ENCODE assay signal across 7 mouse cellular contexts in the genomic region with DNA sequence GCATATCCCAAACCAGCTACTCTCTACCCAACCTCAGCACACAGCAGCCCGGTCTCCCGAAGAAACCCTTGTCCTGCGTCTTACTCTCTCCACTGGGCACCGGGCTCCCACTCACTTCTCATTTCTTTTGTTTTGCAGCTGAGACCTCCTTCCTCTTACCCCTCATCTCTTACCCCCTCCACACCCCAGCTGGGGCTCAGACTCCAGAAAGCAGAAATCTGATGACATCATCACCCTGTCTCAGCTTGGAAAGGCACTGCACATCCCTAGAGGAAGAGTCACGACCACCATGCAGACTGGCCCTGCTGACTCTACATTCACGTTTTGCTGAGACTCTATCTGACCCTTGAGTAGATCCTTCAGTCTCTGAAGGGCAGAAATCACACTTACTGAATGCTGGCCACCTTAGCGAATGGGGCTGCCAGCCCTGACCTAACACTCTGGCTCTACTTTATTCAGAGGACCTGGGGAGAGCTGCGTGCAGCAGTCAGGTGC. TPM values are rescaled to one million over a fixed set of nuclear protein-coding genes. Genes with fewer than 3 reads are reported as not detected.
DNase-seq lines count a peak whose midpoint lies in the region; ATAC-seq and TF ChIP-seq lines count a peak whose summit lies in the region.

No protein-coding gene starts in this region.

- peak overlapping the region; percentile 86 for H3K4me3 ChIP-seq in testis, adult 2 months (ENCODE audit: control insufficient read depth, low read depth, low read length)
- H3K4me3 ChIP-seq in embryonic facial prominence, embryonic 15.5 days (replicated peaks): peak overlapping the region; percentile 63
- peak overlapping the region; percentile 57 for H3K4me3 ChIP-seq in limb, embryonic 12.5 days (replicated peaks)
- H3K4me3 ChIP-seq in neural tube, embryonic 14.5 days (ENCODE audit: low read depth, low read length): peak overlapping the region; percentile 54

- 44% methylated on average over 8 of the region's 8 CpGs for WGBS in embryonic facial prominence, embryonic 15.5 days
- 44% methylated on average over 8 of the region's 8 CpGs for WGBS in limb, embryonic 12.5 days
- WGBS in neural tube, embryonic 14.5 days: 34% methylated on average over 8 of the region's 8 CpGs

- no peak for ATAC-seq in embryonic facial prominence, embryonic 15.5 days (ENCODE audit: insufficient number of reproducible peaks, low FRiP score, low TSS enrichment, low read depth)
- 0 out of 2 replicates have a peak, but pooled peaks have one; percentile 12 for ATAC-seq in limb, embryonic 12.5 days (ENCODE audit: insufficient number of reproducible peaks, insufficient read depth, low FRiP score, low TSS enrichment, low read depth)
- peak; percentile 31; the same call in 1 of the 2 replicates for ATAC-seq in neural tube, embryonic 14.5 days (ENCODE audit: low read depth)

- no peak for TF ChIP-seq POLR2A in testis, adult 2 months (IDR thresholded peaks at IDR 0.05; ENCODE audit: control insufficient read depth, low read depth, low read length)

- H3K9me3 ChIP-seq in embryonic facial prominence, embryonic 15.5 days (replicated peaks): no peaks in the 10 kb centered on the region
- no peaks in the 10 kb centered on the region for H3K9me3 ChIP-seq in limb, embryonic 12.5 days
- H3K9me3 ChIP-seq in neural tube, embryonic 14.5 days (ENCODE audit: control insufficient read depth, low read length): no peaks in the 10 kb centered on the region

- no peak for DNase-seq in testis, postnatal 10 days (ENCODE audit: low spot score)
- DNase-seq in cerebellum, postnatal 4 days (ENCODE audit: low spot score in 2 of 2): no peak
- no peak for DNase-seq in spleen, adult 18-20 months

- peak overlapping the region; percentile 78 for H3K4me2 ChIP-seq in embryonic facial prominence, embryonic 15.5 days (replicated peaks)
- peak overlapping the region; percentile 73 for H3K4me2 ChIP-seq in limb, embryonic 12.5 days
- H3K4me2 ChIP-seq in neural tube, embryonic 14.5 days (ENCODE audit: low read depth, low read length): peak overlapping the region; percentile 78

- peaks cover 15% of the 10 kb centered on the region for H3K4me1 ChIP-seq in testis, adult 2 months (ENCODE audit: control insufficient read depth, insufficient read depth, low read length)
- H3K4me1 ChIP-seq in embryonic facial prominence, embryonic 15.5 days: peaks cover 57% of the 10 kb centered on the region
- peaks cover 49% of the 10 kb centered on the region for H3K4me1 ChIP-seq in limb, embryonic 12.5 days (replicated peaks)
- peaks cover 18% of the 10 kb centered on the region; the same call in 1 of the 2 replicates for H3K4me1 ChIP-seq in neural tube, embryonic 14.5 days (ENCODE audit: control insufficient read depth, insufficient read depth, low read length)

- H3K27me3 ChIP-seq in testis, adult 2 months (ENCODE audit: control insufficient read depth, insufficient read depth, low read length): no peaks in the 10 kb centered on the region
- no peaks in the 10 kb centered on the region for H3K27me3 ChIP-seq in embryonic facial prominence, embryonic 15.5 days
- no peaks in the 10 kb centered on the region; the same call in none of the 2 replicates for H3K27me3 ChIP-seq in limb, embryonic 12.5 days
- no peaks in the 10 kb centered on the region for H3K27me3 ChIP-seq in neural tube, embryonic 14.5 days (ENCODE audit: control insufficient read depth, insufficient read depth, low read length)

- no peak for TF ChIP-seq CTCF in testis, adult 2 months (IDR thresholded peaks at IDR 0.05; ENCODE audit: control insufficient read depth, insufficient read depth, insufficient replicate concordance, low read depth, low read length)

- peak overlapping the region; percentile 12 for H3K27ac ChIP-seq in testis, adult 2 months (ENCODE audit: control insufficient read depth, insufficient read depth, low read depth, low read length)
- H3K27ac ChIP-seq in embryonic facial prominence, embryonic 15.5 days (replicated peaks): peak overlapping the region; percentile 94
- H3K27ac ChIP-seq in limb, embryonic 12.5 days: peak overlapping the region; percentile 85
- peak overlapping the region; percentile 90 for H3K27ac ChIP-seq in neural tube, embryonic 14.5 days (ENCODE audit: low read depth, low read length)

- H3K9ac ChIP-seq in embryonic facial prominence, embryonic 15.5 days: peak overlapping the region; percentile 52
- peak overlapping the region; percentile 68 for H3K9ac ChIP-seq in limb, embryonic 12.5 days (replicated peaks)
- H3K9ac ChIP-seq in neural tube, embryonic 14.5 days (replicated peaks; ENCODE audit: low read depth, low read length): peak overlapping the region; percentile 74

- H3K36me3 ChIP-seq in testis, adult 2 months (ENCODE audit: control insufficient read depth, insufficient read depth, low read length): no peaks in the 10 kb centered on the region; the same call in 1 of the 2 replicates
- H3K36me3 ChIP-seq in embryonic facial prominence, embryonic 15.5 days: peaks cover 38% of the 10 kb centered on the region
- peaks cover 48% of the 10 kb centered on the region for H3K36me3 ChIP-seq in limb, embryonic 12.5 days
- H3K36me3 ChIP-seq in neural tube, embryonic 14.5 days (ENCODE audit: control insufficient read depth, insufficient read depth, low read length): peaks cover 23% of the 10 kb centered on the region; the same call in 1 of the 2 replicates

RNA-seq across cellular contexts. Expression of a gene that starts 0.9 kb away (rescaled TPM):
- 0.57 and 0.63 TPM in 2 replicates for polyA plus RNA-seq in testis, adult 2 months (2012; rRNA removed)
- polyA plus RNA-seq in embryonic facial prominence, embryonic 15.5 days (2015; fragmentation: Nextera tagmentation; extraction: Ambion mirVana): 5.2 and 6.1 TPM in 2 replicates
- 2.1 and 3.0 TPM in 2 replicates for polyA plus RNA-seq in limb, embryonic 12.5 days (2016; fragmentation: Nextera tagmentation; extraction: Ambion mirVana)
- 3.1 TPM in 2 replicates for polyA plus RNA-seq in neural tube, embryonic 14.5 days (2014; fragmentation: Nextera tagmentation; extraction: Ambion mirVana)

RNA-seq across cellular contexts. Expression of a gene that starts 3.0 kb away (rescaled TPM):
- 6.6 and 8.3 TPM in 2 replicates for polyA plus RNA-seq in testis, adult 2 months (2012; rRNA removed)
- 25.1 and 27.6 TPM in 2 replicates for polyA plus RNA-seq in embryonic facial prominence, embryonic 15.5 days (2015; fragmentation: Nextera tagmentation; extraction: Ambion mirVana)
- 6.0 and 7.9 TPM in 2 replicates for polyA plus RNA-seq in limb, embryonic 12.5 days (2016; fragmentation: Nextera tagmentation; extraction: Ambion mirVana)
- polyA plus RNA-seq in neural tube, embryonic 14.5 days (2014; fragmentation: Nextera tagmentation; extraction: Ambion mirVana): 3.5 and 4.0 TPM in 2 replicates

RNA-seq across cellular contexts. Expression of a gene that starts 8.6 kb away (rescaled TPM):
- polyA plus RNA-seq in testis, adult 2 months (2012; rRNA removed): 51.3 and 54.5 TPM in 2 replicates
- polyA plus RNA-seq in embryonic facial prominence, embryonic 15.5 days (2015; fragmentation: Nextera tagmentation; extraction: Ambion mirVana): 86.9 and 93.7 TPM in 2 replicates
- polyA plus RNA-seq in limb, embryonic 12.5 days (2016; fragmentation: Nextera tagmentation; extraction: Ambion mirVana): 86.9 and 90.8 TPM in 2 replicates
- 81.5 and 91.0 TPM in 2 replicates for polyA plus RNA-seq in neural tube, embryonic 14.5 days (2014; fragmentation: Nextera tagmentation; extraction: Ambion mirVana)

RNA-seq across cellular contexts. Expression of a gene that starts 37.9 kb away (rescaled TPM):
- polyA plus RNA-seq in testis, adult 2 months (2012; rRNA removed): 48.2 and 55.9 TPM in 2 replicates
- 36.9 and 44.9 TPM in 2 replicates for polyA plus RNA-seq in embryonic facial prominence, embryonic 15.5 days (2015; fragmentation: Nextera tagmentation; extraction: Ambion mirVana)
- 54.0 and 60.3 TPM in 2 replicates for polyA plus RNA-seq in limb, embryonic 12.5 days (2016; fragmentation: Nextera tagmentation; extraction: Ambion mirVana)
- polyA plus RNA-seq in neural tube, embryonic 14.5 days (2014; fragmentation: Nextera tagmentation; extraction: Ambion mirVana): 42.2 and 42.9 TPM in 2 replicates

RNA-seq across cellular contexts. Expression of a gene that starts 43.2 kb away (rescaled TPM):
- polyA plus RNA-seq in testis, adult 2 months (2012; rRNA removed): 253 and 269 TPM in 2 replicates
- 68.6 and 90.8 TPM in 2 replicates for polyA plus RNA-seq in embryonic facial prominence, embryonic 15.5 days (2015; fragmentation: Nextera tagmentation; extraction: Ambion mirVana)
- 33.2 and 36.6 TPM in 2 replicates for polyA plus RNA-seq in limb, embryonic 12.5 days (2016; fragmentation: Nextera tagmentation; extraction: Ambion mirVana)
- polyA plus RNA-seq in neural tube, embryonic 14.5 days (2014; fragmentation: Nextera tagmentation; extraction: Ambion mirVana): 161 and 177 TPM in 2 replicates

Comparison
In these comparisons a context has a peak if more than half of its experiments do, and no peak if none do; other contexts are left out.
1. H3K27ac ChIP-seq: peak in every context shown above with its lines; median percentile 94 in embryonic facial prominence, embryonic 15.5 days; 90 in neural tube, embryonic 14.5 days; 85 in limb, embryonic 12.5 days; 12 in testis, adult 2 months.